Mouse (Mus musculus) limb, embryonic 10.5 days (tissue): ENCODE results near the gene Nfat5. TPM values are rescaled to one million over a fixed set of nuclear protein-coding genes. Genes with fewer than 3 reads are reported as not detected.

ENCODE experiments used
- DNase-seq: peaks from one replicate; pipeline ENCODE4 v3.0.0-alpha.2; 2017; ENCODE audit warnings: low spot score
- H3K27ac ChIP-seq: fragments of 300-500 bp; sonication (generic); 2 replicates; pipeline ENCODE4 v1.5.1; 2016; ENCODE audit warnings: mild to moderate bottlenecking
- H3K27me3 ChIP-seq: fragments of 300-500 bp; sonication (generic); 2 replicates; pipeline ENCODE4 v1.6.1; 2016; ENCODE audit warnings: low read depth, mild to moderate bottlenecking; ENCODE audit not compliant: poor library complexity, severe bottlenecking
- H3K36me3 ChIP-seq: fragments of 300-500 bp; sonication (generic); 2 replicates; pipeline ENCODE4 v1.6.1; 2016; ENCODE audit warnings: mild to moderate bottlenecking, moderate library complexity
- H3K4me1 ChIP-seq: fragments of 300-500 bp; sonication (generic); 2 replicates; pipeline ENCODE4 v1.6.1; 2016
- H3K4me3 ChIP-seq: fragments of 300-500 bp; sonication (generic); 2 replicates; pipeline ENCODE4 v1.5.1; 2016; ENCODE audit warnings: mild to moderate bottlenecking, moderate library complexity
- H3K9me3 ChIP-seq: fragments of 300-500 bp; sonication (generic); replicated peaks from 2 replicates; pipeline ENCODE4 v1.6.1; 2016; ENCODE audit warnings: mild to moderate bottlenecking
- WGBS: fragments of 180-500 bp; shearing (Covaris S2); methylation state at CpG from one replicate; pipeline ENCODE4 v1.1.7; 2016; 5-methylcytosine and 5-hydroxymethylcytosine counted together
- polyA plus RNA-seq: library from polyadenylated mRNA; unstranded; fragments of >200 nt; fragmentation: Nextera tagmentation; extraction: Ambion mirVana; gene quantifications from 2 replicates; pipeline ENCODE4 v1.2.1, GENCODE M21; 2016

The Nfat5 gene
- polyA plus RNA-seq, 1 experiment from 2014 or later = 13.0 TPM

DNA sequence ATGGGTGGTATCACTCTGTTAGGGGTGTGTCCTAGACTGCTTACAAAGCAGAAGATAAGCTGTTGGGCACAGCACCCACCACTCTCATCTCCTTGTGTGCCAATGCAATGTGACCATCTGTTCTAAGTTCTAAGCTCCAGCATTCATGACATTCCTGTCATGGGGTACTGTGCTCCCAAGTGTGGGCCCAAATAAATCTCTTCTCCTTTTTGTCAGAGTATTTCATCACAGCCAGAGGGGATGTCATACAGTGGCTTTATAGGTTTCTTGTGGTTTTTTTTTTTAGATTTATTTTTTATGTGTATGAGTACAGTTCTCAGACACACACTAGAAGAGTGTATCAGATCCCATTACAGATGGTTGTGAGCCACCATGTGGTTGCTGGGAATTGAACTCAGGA lies 24.1 kb upstream of the Nfat5 start:
- H3K36me3 ChIP-seq = no peaks in the 10 kb centered on the region
- H3K9me3 ChIP-seq = no peaks in the 10 kb centered on the region
- no peak for DNase-seq
- H3K4me1 ChIP-seq = peaks cover 7% of the 10 kb centered on the region; the same call in 1 of the 2 replicates
- H3K27me3 ChIP-seq = no peaks in the 10 kb centered on the region
- H3K4me3 ChIP-seq = no peak overlapping the region
- H3K27ac ChIP-seq = no peak overlapping the region

DNA sequence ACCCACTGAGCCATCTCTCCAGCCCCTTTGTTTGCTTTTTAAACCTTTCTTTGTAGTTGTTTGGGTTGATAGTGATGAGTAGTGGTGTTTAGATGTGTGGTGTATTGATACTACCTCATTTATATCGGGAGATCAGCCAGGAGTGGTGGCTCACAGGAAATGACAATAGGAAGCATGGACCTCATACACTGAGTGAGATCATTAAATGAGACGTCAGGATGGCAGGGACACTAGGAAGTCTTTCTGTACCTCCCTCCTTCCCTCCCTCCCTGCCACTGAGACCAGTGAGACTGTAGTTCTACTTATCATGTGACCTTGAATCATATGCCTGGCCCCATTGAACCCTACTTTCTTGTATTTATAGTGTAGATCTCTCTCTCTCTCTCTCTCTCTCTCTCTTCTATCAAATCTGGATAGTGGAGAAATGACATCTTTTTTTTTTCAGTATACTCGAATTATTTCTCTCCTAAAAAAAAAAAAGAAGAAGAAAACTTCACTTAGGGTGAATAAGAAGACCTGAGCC lies 23.6 kb upstream of the Nfat5 start:
- WGBS = 59% methylated on average over 3 of the region's 3 CpGs
- H3K27ac ChIP-seq = no peak overlapping the region
- H3K4me3 ChIP-seq = no peak overlapping the region
- H3K27me3 ChIP-seq = no peaks in the 10 kb centered on the region
- H3K9me3 ChIP-seq = no peaks in the 10 kb centered on the region
- peaks cover 7% of the 10 kb centered on the region; the same call in 1 of the 2 replicates for H3K4me1 ChIP-seq
- H3K36me3 ChIP-seq = no peaks in the 10 kb centered on the region
- no peak for DNase-seq

DNA sequence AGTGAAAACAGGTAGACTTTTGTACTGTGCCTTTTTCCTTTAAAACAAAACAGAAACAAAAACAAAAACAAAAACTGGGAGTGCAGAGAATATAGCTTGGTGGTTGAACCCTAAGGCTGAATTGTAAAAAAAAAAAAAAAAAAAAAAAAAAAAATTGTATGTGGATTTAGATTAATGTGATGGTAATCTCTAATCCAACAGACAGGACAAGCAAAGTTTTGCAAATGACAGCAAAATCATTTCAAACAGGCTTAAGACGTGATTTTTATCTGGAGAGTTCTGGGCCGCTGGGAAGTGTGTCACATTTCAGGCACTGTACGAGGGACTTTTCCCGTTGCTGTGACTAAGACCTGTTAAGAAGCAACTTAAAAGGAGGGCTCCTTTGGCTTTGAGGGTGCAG lies 23.0 kb upstream of the Nfat5 start:
- no peak overlapping the region for H3K4me3 ChIP-seq
- no peaks in the 10 kb centered on the region for H3K27me3 ChIP-seq
- H3K36me3 ChIP-seq = no peaks in the 10 kb centered on the region
- no peaks in the 10 kb centered on the region for H3K9me3 ChIP-seq
- no peak overlapping the region for H3K27ac ChIP-seq
- 81% methylated on average over 4 of the region's 4 CpGs for WGBS
- H3K4me1 ChIP-seq = peaks cover 7% of the 10 kb centered on the region; the same call in 1 of the 2 replicates
- DNase-seq = no peak

GRCm38 (mm10) chr8:107270751-107271150 lies 22.5 kb upstream of the Nfat5 start:
- Histone ChIP-seq H3K27ac (no peak overlapping the region), H3K4me3 (no peak overlapping the region), H3K4me1 (peaks cover 3% of the 10 kb centered on the region; the same call in 1 of the 2 replicates), H3K27me3 (no peaks in the 10 kb centered on the region), H3K9me3 (no peaks in the 10 kb centered on the region), H3K36me3 (no peaks in the 10 kb centered on the region)
- WGBS = 77% methylated on average over 11 of the region's 11 CpGs
- no peak for DNase-seq

- Histone ChIP-seq H3K4me3 (no peak overlapping the region), H3K9me3 (no peaks in the 10 kb centered on the region), H3K36me3 (no peaks in the 10 kb centered on the region), H3K4me1 (peaks cover 13% of the 10 kb centered on the region), H3K27me3 (no peaks in the 10 kb centered on the region), H3K27ac (peak overlapping the region; percentile 67)
- no peak for DNase-seq
- 47% methylated on average over 5 of the region's 5 CpGs for WGBS
Measured at GRCm38 (mm10) chr8:107277323-107277883, 15.9 kb upstream of the Nfat5 start.

GRCm38 (mm10) chr8:107278571-107278970 lies 14.7 kb upstream of the Nfat5 start:
- Histone ChIP-seq H3K36me3 (no peaks in the 10 kb centered on the region), H3K4me1 (peaks cover 13% of the 10 kb centered on the region), H3K27ac (no peak overlapping the region), H3K27me3 (no peaks in the 10 kb centered on the region), H3K9me3 (no peaks in the 10 kb centered on the region), H3K4me3 (no peak overlapping the region)
- 71% methylated on average over 1 of the region's 1 CpGs for WGBS
- no peak for DNase-seq

DNA sequence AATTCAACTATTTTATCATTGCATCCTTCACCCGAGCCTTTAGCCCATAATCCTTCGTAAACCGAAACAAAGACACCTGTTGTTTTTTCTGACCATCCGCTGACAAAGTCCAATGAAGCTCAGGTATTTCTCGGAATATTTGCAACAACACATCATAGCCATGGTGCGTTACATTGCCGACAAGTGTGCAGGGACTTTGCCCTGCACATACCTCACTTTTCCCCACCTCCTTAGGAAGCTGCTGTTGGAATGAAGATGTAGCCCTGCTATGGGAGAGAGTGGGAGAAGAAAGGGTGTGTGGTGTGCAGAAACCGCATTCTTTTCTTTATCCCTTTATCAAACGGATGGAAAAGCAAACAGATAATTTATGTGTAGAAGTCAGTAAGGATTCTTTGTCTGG lies 6.6 kb upstream of the Nfat5 start:
- Histone ChIP-seq H3K4me1 (peaks cover under 1% of the 10 kb centered on the region; the same call in 1 of the 2 replicates), H3K27ac (no peak overlapping the region), H3K4me3 (no peak overlapping the region), H3K27me3 (no peaks in the 10 kb centered on the region), H3K9me3 (no peaks in the 10 kb centered on the region), H3K36me3 (no peaks in the 10 kb centered on the region)
- 83% methylated on average over 9 of the region's 9 CpGs for WGBS
- no peak for DNase-seq

GRCm38 (mm10) chr8:107287522-107287921 lies 5.7 kb upstream of the Nfat5 start:
- Histone ChIP-seq H3K9me3 (no peaks in the 10 kb centered on the region), H3K4me1 (peaks cover 8% of the 10 kb centered on the region), H3K36me3 (no peaks in the 10 kb centered on the region), H3K27me3 (no peaks in the 10 kb centered on the region), H3K4me3 (no peak overlapping the region), H3K27ac (no peak overlapping the region)
- 71% methylated on average over 5 of the region's 5 CpGs for WGBS
- DNase-seq = no peak

DNA sequence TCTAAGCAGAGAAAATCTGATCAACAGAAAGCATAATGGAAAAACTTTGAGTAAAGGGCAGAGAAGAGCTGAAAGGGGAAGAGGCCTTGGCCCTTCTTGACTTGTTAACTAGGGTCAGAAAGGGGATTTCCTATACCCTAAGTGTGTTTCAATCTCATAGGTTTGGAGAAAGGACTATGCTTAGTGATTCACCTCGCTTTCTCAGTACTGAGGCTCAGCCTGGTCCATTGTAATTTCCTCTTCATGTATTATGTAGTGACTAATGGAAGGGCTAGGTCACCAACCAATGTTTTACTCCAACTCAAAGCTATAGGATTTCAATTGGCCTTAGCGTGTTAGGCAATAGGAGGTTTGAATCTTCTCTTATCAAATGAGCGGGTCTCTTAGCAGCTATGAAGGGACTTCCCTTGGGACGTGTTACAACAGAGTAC lies 2.1 kb upstream of the Nfat5 start:
- DNase-seq = no peak
- H3K27me3 ChIP-seq = no peaks in the 10 kb centered on the region
- H3K4me1 ChIP-seq = peaks cover 24% of the 10 kb centered on the region
- no peaks in the 10 kb centered on the region for H3K36me3 ChIP-seq
- no peak overlapping the region for H3K27ac ChIP-seq
- 92% methylated on average over 4 of the region's 4 CpGs for WGBS
- H3K4me3 ChIP-seq = no peak overlapping the region
- no peaks in the 10 kb centered on the region for H3K9me3 ChIP-seq

- Histone ChIP-seq H3K9me3 (no peaks in the 10 kb centered on the region), H3K4me3 (peak overlapping the region; percentile 77), H3K27me3 (no peaks in the 10 kb centered on the region), H3K4me1 (peaks cover 24% of the 10 kb centered on the region), H3K27ac (peak overlapping the region; percentile 98), H3K36me3 (peaks cover 2% of the 10 kb centered on the region; the same call in 1 of the 2 replicates)
- no peak for DNase-seq
- 65% methylated on average over 18 of the region's 18 CpGs for WGBS
Measured at GRCm38 (mm10) chr8:107292119-107292927, 947 bp upstream of the Nfat5 start.

DNA sequence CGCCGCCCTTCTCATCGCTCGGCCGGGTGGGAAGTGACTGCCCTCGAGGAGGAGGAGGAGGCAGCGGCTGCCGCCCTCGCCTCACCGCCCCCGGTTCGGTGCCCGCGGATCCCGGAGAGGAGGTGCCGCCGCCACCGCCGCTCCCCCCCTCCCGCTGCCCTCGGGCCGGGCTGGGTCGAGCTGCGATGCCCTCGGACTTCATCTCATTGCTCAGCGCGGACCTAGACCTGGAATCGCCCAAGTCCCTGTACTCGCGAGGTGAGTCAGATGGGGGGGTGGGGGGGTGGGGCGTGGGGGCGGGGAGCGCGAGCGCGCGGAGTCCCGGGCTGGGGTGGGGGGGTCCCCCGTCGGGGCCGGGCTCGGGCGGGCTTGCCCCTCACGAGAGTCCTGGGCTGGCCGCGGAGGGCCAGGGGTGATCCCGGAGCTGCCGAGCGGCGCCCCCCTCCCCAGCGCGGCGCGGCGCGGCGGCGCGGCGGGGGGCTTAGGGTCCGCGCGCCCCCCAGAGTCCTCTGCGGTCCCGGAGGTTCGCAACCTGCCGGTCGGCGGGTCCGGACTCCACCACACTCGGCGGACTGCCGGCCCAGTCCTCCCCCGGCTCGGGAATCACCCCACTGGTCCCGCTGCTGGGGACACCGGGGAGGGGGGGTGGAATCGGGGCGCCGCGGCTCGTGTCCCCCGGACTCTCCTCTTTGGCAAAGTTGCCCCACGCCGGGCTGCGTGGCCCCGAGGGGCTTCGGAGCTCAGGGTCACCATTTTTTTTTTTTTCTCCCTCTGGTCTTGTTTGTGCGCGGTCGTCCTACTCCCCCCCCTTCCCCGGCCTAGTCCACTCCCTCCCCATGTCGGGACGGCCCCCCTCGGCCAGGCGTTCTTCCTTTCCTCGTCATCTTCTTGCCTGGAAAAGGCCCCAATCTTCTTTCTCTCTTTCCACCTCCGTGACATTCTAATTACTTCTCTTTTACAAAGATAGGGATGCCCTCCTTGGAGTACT lies 665 bp downstream of the Nfat5 start:
- WGBS = under 1% methylated on average over 96 of the region's 98 CpGs
- H3K27me3 ChIP-seq = no peaks in the 10 kb centered on the region
- DNase-seq = peak; percentile 67
- peaks cover 3% of the 10 kb centered on the region; the same call in 1 of the 2 replicates for H3K36me3 ChIP-seq
- H3K9me3 ChIP-seq = no peaks in the 10 kb centered on the region
- H3K4me1 ChIP-seq = peaks cover 24% of the 10 kb centered on the region
- peak overlapping the region; percentile 98 for H3K27ac ChIP-seq
- H3K4me3 ChIP-seq = peak overlapping the region; percentile 77

GRCm38 (mm10) chr8:107295450-107295849 lies 2.2 kb downstream of the Nfat5 start:
- Histone ChIP-seq H3K27ac (no peak overlapping the region), H3K4me1 (peaks cover 24% of the 10 kb centered on the region), H3K4me3 (no peak overlapping the region), H3K27me3 (no peaks in the 10 kb centered on the region), H3K36me3 (peaks cover 17% of the 10 kb centered on the region), H3K9me3 (no peaks in the 10 kb centered on the region)
- 100% methylated on average over 1 of the region's 1 CpGs for WGBS
- no peak for DNase-seq
